Mouse (Mus musculus): ENCODE results near the gene Ube2e2. TPM values are rescaled to one million over a fixed set of nuclear protein-coding genes. Genes with fewer than 3 reads are reported as not detected.

Gene Ube2e2
- total and polyA plus RNA-seq, 2 experiments from 2014 or later: 84.5 to 167 TPM

GRCm38 (mm10) chr14:18665267-18666024 lies 228.6 kb downstream of the Ube2e2 start:
- 0 out of 2 replicates have a peak, but pooled peaks cover 5% of the 10 kb centered on the region for H3K9me3 ChIP-seq (ENCODE audit: low read length)
- no peaks in the 10 kb centered on the region for H3K36me3 ChIP-seq (ENCODE audit: insufficient read depth, low read length)
- no peak overlapping the region for H3K9ac ChIP-seq (replicated peaks; ENCODE audit: low read length, poor library complexity, severe bottlenecking)
- ATAC-seq (ENCODE audit: low FRiP score): no peak
- no peak overlapping the region for H3K4me2 ChIP-seq (ENCODE audit: low read depth, low read length, poor library complexity, severe bottlenecking)
- H3K4me3 ChIP-seq (ENCODE audit: low read depth, low read length): no peak overlapping the region
- H3K27me3 ChIP-seq (ENCODE audit: insufficient read depth, low read length): no peaks in the 10 kb centered on the region
- H3K4me1 ChIP-seq (ENCODE audit: insufficient read depth, low read length): no peaks in the 10 kb centered on the region
- TF ChIP-seq CTCF (IDR thresholded peaks at IDR 0.05): no peak
- whole genome bisulfite sequencing: 82% methylated on average over 1 of the region's 1 CpGs
- no peak for DNase-seq (ENCODE audit: low spot score)
- no peak overlapping the region for H3K27ac ChIP-seq (ENCODE audit: low read depth, low read length)

GRCm38 (mm10) chr14:18663666-18664065 lies 230.4 kb downstream of the Ube2e2 start:
- Histone ChIP-seq H3K27ac (ENCODE audit: low read depth, low read length) (no peak overlapping the region), H3K4me1 (ENCODE audit: insufficient read depth, low read length) (no peaks in the 10 kb centered on the region), H3K36me3 (ENCODE audit: insufficient read depth, low read length) (no peaks in the 10 kb centered on the region), H3K9me3 (ENCODE audit: low read length) (0 out of 2 replicates have a peak, but pooled peaks cover 5% of the 10 kb centered on the region), H3K4me2 (ENCODE audit: low read depth, low read length, poor library complexity, severe bottlenecking) (no peak overlapping the region), H3K4me3 (ENCODE audit: low read depth, low read length) (no peak overlapping the region), H3K27me3 (ENCODE audit: insufficient read depth, low read length) (no peaks in the 10 kb centered on the region), H3K9ac (replicated peaks; ENCODE audit: low read length, poor library complexity, severe bottlenecking) (no peak overlapping the region)
- no peak for ATAC-seq (ENCODE audit: low FRiP score)
- no peak for TF ChIP-seq CTCF (IDR thresholded peaks at IDR 0.05)
- no peak for DNase-seq (ENCODE audit: low spot score)
- WGBS: 92% methylated on average over 2 of the region's 2 CpGs

GRCm38 (mm10) chr14:18657777-18658753 lies 236.0 kb downstream of the Ube2e2 start:
- Histone ChIP-seq H3K27ac (ENCODE audit: low read depth, low read length) (no peak overlapping the region), H3K4me2 (ENCODE audit: low read depth, low read length, poor library complexity, severe bottlenecking) (no peak overlapping the region), H3K27me3 (ENCODE audit: insufficient read depth, low read length) (no peaks in the 10 kb centered on the region), H3K9ac (replicated peaks; ENCODE audit: low read length, poor library complexity, severe bottlenecking) (no peak overlapping the region), H3K36me3 (ENCODE audit: insufficient read depth, low read length) (no peaks in the 10 kb centered on the region), H3K9me3 (ENCODE audit: low read length) (0 out of 2 replicates have a peak, but pooled peaks cover 5% of the 10 kb centered on the region), H3K4me3 (ENCODE audit: low read depth, low read length) (no peak overlapping the region), H3K4me1 (ENCODE audit: insufficient read depth, low read length) (no peaks in the 10 kb centered on the region)
- 49% methylated on average over 4 of the region's 4 CpGs for WGBS
- no peak for TF ChIP-seq CTCF (IDR thresholded peaks at IDR 0.05)
- DNase-seq (ENCODE audit: low spot score): no peak
- ATAC-seq (ENCODE audit: low FRiP score): no peak

- H3K36me3 ChIP-seq (ENCODE audit: insufficient read depth, low read length): no peaks in the 10 kb centered on the region
- WGBS: 68% methylated on average over 2 of the region's 2 CpGs
- no peaks in the 10 kb centered on the region for H3K27me3 ChIP-seq (ENCODE audit: insufficient read depth, low read length)
- no peaks in the 10 kb centered on the region for H3K9me3 ChIP-seq (ENCODE audit: low read length)
- DNase-seq (ENCODE audit: low spot score) (no peak), ATAC-seq (ENCODE audit: low FRiP score) (no peak)
- H3K4me3 ChIP-seq (ENCODE audit: low read depth, low read length): no peak overlapping the region
- TF ChIP-seq CTCF (IDR thresholded peaks at IDR 0.05): no peak
- no peaks in the 10 kb centered on the region for H3K4me1 ChIP-seq (ENCODE audit: insufficient read depth, low read length)
- no peak overlapping the region for H3K27ac ChIP-seq (ENCODE audit: low read depth, low read length)
- H3K9ac ChIP-seq (replicated peaks; ENCODE audit: low read length, poor library complexity, severe bottlenecking): no peak overlapping the region
- H3K4me2 ChIP-seq (ENCODE audit: low read depth, low read length, poor library complexity, severe bottlenecking): no peak overlapping the region
Observed at GRCm38 (mm10) chr14:18649123-18649675, 244.9 kb downstream of the Ube2e2 start.

GRCm38 (mm10) chr14:18641656-18642055 lies 252.4 kb downstream of the Ube2e2 start:
- ATAC-seq (ENCODE audit: low FRiP score) (no peak), DNase-seq (ENCODE audit: low spot score) (no peak)
- TF ChIP-seq CTCF (IDR thresholded peaks at IDR 0.05): no peak
- WGBS: 87% methylated on average over 4 of the region's 4 CpGs
- Histone ChIP-seq H3K36me3 (ENCODE audit: insufficient read depth, low read length) (no peaks in the 10 kb centered on the region), H3K4me3 (ENCODE audit: low read depth, low read length) (no peak overlapping the region), H3K4me2 (ENCODE audit: low read depth, low read length, poor library complexity, severe bottlenecking) (no peak overlapping the region), H3K27ac (ENCODE audit: low read depth, low read length) (no peak overlapping the region), H3K9ac (replicated peaks; ENCODE audit: low read length, poor library complexity, severe bottlenecking) (no peak overlapping the region), H3K4me1 (ENCODE audit: insufficient read depth, low read length) (no peaks in the 10 kb centered on the region), H3K9me3 (ENCODE audit: low read length) (no peaks in the 10 kb centered on the region), H3K27me3 (ENCODE audit: insufficient read depth, low read length) (no peaks in the 10 kb centered on the region)
